Mouse (Mus musculus) liver, embryonic 14.5 days (tissue): ENCODE measurements at regions not wholly inside any gene's neighbourhood (a gene's known extent, or its start where the extent isn't known, plus 50 kb on each side); places are given as distances from the start of the nearest gene placed in this dataset.

Experiments used
- CTCF ChIP-seq: IDR thresholded peaks from 2 replicates; pipeline ENCODE4 v1.5.1; 2016; ENCODE audit warnings: antibody characterized with exemption, low read depth, control low read depth
- EP300 ChIP-seq: IDR thresholded peaks from 2 replicates; pipeline ENCODE4 v1.6.1; 2016; ENCODE audit warnings: antibody characterized with exemption, low read depth

DNA sequence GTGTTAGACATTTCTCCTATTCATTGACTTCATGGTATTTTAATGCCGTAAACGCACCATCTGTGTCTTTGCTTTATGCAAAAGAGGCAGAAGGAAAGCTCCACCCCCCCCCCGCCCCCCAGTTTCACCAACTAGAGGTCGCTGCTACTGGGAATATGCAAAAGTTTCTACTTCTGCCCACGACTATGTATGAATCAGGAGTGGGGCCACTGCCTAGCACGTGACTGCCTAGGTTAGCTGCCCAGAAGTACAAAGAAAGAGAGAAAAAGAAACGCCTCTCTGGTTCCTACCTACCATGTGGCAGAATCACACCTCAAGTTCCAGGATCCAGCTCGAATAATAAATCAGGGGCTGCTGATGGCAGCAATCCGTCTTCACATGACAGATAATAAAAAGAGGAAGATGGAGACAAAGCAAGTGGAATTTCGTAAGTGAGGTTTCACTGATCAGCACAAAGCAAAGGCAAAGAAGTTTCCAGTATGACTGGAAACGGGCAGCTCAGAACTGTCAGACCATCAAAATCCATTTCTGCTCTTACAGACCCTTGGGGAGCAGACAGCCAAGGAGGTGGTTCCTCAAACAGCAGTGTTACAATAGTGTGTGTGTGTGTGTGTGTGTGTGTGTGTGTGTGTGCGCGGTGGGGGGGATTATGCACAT lies 108.9 kb upstream of the Ppm1h start:
- TF ChIP-seq CTCF (no peak), EP300 (no peak)
